Mouse (Mus musculus) adrenal gland, postnatal 4 days (tissue): ENCODE results near the gene Ryr1. TPM values are rescaled to one million over a fixed set of nuclear protein-coding genes. Genes with fewer than 3 reads are reported as not detected.
A peak's percentile ranks its signal among the peaks of the same experiment; 100 is the strongest.

ENCODE experiments used
- DNase-seq, 2 experiments: peaks; one replicate each; pipeline ENCODE4 v3.0.0; 2021 to 2022; ENCODE audit warnings: low spot score in 2 of 2, mixed read lengths in 2 of 2
- microRNA-seq: library from miRNA; unstranded; fragments of <30 nt; microRNA quantifications from one replicate; pipeline ENCODE4 v1.2.0, GENCODE M21; 2021
- total RNA-seq, 2 experiments: library from RNA; stranded (reverse); gene quantifications; 2 replicates each; pipeline ENCODE4 v1.2.3; 2021

Gene Ryr1
- total RNA-seq, 2 experiments from 2014 or later = 5.9 to 15.1 TPM

DNA sequence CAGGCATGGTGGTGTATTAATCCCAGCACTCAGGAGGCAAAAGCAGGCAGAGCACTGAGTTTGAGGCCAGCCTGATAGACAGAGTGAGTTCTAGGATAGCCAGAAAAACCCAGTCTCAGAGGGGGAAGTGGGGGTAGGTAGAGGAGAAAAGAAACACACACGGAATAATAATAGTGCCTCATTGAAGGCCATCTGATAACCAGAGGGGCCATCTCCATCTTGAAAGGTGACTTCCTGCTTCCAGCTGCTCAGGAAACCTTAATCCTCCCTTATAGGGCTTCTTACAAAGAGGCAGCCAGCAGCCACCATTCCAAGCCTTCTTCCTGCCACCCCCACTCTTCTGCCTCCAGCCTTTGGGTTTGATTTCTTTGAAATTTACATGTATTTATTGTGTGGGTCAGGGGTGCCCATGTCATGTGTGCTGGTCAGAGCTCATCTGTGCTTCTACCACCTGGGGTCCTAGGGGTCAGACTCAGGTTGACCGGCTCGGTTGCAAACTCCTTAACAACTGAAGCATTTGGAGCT lies 161.5 kb downstream of the Ryr1 start:
- DNase-seq = no peak

DNA sequence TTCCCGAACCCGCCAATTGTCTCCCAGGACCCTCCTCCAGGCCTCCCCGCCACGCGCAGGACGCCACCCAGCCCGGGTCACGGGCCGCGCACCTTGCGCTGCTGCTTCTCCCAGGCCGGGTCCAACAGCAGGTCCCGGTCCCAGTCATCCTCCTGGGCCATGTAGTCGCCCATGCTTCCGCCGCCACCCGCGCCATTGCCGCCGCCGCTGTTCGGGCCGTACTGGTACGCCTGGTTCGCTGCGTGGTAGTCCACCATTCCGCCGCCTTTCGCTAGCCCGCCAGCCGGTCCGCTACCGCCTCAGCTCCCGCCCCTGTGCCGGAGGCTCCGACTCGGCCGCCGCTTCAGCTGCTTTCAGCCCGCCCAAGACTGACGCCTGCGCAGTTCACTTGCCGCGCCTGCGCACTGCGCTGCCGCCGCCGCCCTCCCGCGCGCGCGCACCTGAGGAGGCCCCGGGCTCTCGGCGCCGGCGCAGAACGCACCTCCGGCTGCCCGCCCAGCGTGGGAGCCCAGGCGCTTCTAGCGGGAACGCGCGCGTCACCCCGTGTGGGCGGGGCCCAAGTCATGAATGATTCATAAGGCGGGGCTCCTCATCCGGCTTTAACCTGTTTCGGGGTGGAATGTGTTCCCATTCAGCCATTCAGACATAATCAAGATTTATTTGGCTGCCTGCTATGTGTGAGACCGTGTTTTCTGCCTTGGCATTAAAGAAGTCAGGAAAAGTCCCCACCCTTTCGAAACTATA lies 162.9 kb downstream of the Ryr1 start, which contains the start of gene Actn4:
Gene Actn4 (minus strand): TSS at position 414 of the 744 bp plus-strand sequence.
- peak; percentile 95 to 97 for DNase-seq

DNA sequence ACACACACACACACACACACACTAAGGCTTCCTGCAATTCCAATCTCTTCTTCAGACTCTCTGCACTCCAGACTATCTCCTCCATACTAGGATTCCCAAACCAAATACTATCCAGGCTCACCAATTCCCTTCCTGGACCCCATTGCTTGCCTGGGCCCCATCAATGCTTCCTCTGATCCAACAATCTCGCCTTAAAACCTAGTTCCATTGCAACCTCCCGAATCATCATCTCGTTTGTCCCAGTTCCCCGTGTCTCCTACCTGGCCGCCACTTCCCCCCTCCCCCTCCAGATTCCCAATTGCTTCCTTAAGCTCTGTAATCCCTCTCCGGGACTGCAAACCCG lies 163.4 kb downstream of the Ryr1 start:
- DNase-seq = no peak

DNA sequence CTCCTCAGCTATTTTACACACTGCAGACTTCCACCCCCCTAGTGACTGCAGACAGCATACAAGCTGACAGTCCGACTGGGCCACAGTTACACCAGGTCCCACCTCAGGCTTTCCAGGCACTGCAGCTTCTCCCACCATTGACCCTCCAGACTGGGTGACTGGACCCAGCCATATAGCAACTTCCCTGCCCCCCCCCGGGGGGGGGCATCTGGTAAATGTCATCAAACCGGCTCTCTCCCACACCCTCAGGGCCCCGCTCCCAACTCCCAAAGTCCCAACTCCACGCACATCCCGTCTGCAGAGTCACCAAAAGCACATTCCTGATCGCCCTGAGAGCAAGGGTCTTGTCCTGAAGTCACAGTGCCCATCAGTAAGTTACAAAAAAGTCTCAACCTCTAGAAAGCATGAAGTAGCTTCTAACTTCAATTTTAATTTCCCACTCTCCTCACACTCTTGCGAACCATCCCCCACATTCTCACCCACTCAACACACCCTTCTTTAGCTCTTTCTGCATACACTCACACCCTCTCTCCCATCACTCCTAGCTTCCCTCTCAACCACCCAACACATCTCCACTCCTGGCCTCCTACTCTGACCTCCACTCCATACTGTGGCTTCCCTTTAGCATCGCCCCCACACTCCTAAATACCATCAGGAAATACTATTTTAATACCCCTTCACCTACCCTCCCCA lies 164.5 kb downstream of the Ryr1 start:
- no peak for DNase-seq

DNA sequence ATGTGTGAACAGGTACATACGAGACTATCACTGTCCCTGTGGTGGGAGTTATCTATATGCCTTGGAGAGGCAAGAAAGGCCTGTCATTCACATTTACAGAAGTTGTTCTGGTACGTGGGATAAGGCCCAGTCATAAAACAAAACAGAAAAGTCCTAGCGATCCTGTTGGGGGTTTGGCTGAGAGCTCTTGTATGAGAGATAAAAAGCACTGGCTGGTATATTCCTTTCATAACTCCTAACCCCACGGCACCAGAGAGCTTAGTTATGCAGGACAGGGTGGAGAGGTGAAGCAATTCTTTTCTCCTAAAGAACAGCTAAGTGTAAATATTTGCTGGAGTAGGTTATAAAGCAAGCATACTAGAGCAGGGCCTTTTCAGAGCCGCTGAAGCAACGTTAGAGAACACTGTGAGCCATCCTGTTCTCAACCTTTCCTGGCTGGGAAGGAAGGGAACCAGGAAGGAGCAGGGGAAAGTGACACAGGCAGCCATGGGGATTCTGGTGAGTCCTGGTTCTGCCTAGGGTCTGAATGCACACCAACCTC lies 165.4 kb downstream of the Ryr1 start:
- DNase-seq = no peak

DNA sequence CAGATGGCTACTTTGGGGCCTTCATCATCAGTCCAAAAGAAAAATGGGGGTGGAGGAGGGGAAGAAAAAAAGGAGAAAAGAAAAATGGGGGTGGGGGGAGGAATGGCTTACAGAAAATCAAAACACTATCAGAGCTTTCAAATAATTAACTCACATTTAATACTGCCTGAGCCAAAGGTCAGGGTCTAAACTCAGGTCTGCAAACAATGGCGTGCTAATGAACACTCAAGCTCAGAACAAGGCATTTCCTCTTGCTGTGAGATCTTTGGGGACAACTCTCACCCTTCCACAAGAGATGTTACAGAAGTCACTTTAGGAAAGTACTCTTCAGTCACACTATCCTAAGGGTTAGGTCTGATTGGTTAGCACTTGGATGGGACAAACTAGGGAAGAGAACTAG lies 166.2 kb downstream of the Ryr1 start:
- no peak for DNase-seq

DNA sequence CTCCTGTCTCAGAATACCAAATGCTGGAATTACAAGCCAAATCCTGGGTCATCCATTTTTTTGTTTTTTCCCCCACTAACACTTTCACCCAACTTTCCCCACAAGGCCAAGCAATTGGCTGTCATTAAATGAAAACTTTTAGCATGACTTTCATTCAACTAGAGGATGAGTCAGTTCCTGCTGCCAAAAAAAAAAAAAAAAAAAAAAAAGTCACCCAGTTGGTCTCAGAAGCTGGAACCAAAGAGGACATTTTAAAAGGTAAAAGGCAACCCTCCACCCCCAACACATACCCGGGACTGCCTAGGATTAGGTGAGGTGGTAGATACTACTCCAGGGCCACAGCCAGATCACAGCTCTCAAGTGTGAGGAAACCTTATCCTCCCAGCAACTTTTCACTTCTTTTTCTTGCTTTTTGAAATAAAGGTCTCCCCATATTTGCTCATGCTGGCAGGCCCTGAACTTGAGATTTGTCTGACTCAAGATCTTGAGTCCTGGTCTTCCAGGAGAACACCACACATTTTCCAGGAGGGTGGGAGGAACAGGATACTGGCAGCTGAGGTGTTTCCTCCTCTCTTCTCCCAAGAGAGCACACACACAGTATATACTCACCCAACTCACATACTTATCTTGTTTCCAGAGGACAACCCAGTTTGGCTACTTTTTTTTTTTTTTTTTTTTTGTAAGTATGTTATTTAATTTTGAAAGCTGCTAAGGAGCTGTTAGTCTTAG lies 166.8 kb downstream of the Ryr1 start:
- no peak for DNase-seq

DNA sequence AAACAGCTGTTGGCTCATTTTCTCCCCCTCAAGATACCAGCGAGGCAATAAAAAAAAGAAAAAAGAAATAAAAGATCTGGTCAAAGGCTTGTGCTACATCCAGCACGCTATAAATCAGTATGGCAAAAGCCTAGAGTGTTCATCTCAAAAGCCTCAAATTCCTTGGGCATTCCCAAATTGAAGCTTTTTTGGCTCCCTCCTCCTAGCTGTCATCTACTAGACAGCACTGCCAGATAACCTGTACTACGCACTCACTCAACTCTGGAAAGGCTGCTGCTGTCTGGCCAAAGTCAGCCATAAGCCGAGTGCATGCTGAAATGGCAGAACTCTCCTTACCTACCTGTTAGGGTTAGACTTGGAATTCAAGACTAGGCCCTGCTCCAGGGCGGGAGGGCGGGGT lies 167.7 kb downstream of the Ryr1 start:
- DNase-seq = no peak

DNA sequence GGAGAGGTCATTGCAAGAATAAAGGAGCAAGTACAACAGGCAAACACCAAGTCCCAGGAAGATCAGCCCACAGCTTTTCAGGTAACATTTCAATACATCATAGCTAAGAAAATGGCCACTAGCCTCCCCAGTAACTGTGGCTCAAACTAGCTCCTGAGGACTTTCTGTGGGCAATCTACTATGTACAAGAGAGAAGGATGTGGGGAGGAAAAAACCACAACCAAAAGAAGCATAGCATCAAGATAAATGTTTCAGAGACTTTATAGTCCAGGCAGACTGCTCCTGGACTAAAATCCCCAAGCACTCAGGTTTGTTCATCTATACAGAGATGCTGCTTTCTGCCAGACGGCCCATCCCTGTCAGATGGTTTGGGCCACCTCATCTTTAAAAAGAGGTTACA lies 168.7 kb downstream of the Ryr1 start:
- DNase-seq = no peak

DNA sequence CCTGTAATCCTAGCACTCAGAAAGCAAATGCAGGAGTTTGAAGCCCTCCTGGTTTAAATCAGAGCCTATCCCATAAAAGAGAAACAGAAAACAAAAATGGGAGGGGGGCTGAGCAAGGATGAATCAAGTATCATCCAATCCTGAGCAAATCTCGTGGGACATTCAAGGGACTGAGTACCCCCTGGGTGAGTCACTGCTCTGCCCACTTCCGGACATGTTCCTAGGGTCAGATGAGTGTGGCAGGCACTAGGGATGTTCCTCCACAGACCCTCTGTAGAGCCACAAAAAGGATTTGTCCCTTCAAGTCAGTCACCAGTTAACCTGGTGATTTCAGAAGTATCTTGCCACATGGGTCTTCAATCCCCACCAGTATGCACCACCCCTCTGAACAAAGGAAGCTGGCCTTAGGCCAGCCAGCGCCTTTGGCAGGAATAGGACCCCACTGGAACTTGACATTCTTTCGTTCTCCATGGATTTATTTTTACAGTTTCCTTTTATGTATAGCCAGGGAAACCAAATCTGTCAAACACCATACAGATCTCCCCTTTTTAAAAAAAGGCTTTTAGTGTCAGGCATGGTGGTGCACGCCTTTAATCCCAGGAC lies 169.6 kb downstream of the Ryr1 start:
- no peak for DNase-seq

DNA sequence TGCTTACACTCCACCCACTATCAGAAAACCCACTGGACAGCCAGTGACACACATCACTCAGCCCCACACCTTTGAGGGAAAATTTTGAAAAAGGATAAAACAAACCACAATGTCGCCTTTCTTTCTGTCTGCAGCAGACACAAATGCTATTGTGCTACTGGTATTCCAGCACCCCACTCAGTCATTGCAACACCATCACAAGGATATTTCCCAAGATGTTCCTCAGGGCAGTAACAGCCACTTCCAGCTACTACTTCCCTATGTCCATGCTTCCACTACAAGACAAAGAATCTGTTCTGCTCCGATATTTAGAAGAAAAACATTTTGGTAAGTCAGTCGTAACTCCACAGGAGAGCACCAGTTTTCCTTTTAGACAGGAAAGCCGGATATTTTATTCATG lies 170.2 kb downstream of the Ryr1 start:
- no peak for DNase-seq

DNA sequence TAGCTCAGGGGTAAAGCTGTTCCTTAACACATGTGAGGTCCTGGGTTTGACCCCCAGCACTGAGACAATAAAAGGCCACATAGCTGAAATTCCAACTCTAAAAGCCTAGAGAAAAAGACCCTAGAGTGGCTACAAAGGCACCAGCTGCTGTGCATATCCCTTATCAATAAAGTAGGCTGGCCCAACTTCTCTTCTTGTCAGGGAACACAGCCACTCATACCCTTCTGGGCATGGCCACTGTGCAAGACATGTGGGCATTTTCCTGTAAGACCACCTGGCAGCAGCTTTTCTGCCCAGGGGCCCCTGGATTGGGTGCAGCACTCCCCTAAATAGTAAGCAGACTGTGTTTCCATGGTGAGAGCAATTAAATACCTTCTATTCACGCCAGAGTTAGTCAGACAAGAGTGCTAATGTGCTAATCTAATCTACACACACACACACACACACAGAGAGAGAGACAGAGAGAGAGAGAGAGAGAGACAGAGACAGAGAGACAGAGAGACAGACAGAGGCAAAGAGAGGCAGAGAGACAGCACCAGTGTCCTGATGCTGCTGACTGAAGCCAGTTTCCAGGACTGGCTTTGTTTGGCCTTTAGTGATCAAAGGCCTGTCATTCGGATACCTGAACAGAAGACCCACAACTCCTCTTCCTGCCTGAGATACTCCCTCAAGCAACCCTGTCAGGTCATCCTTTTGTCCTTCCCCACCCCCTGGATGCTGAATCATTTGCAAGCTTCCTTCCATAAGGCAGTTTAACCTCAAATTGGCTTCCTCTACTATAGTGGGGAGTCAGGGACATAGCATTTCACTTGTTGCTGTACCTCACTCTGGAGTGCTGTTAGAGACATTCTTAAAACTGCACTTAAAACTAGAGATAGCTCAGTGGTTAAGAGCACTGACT lies 171.3 kb downstream of the Ryr1 start:
- DNase-seq = no peak

Small RNA genes within 50 kb of the gene (microRNA-seq; reads per million reads assigned to microRNA genes)
- gene Gm44408 (not detected), gene Mir1963 (not detected)

Other genes starting within 250 kb of the Ryr1 start
- gene Capn12, start 243.8 kb downstream of the Ryr1 start, total RNA-seq = under 1 TPM; 0.11 to 0.17 TPM
- gene Actn4, start 162.8 kb downstream of the Ryr1 start, total RNA-seq = 100 to 1,000 TPM; 220 to 242 TPM
- 100 to 1,000 TPM; 308 to 312 TPM for gene Eif3k, start 143.3 kb downstream of the Ryr1 start, total RNA-seq
- 1 to 10 TPM; 2.5 to 3.6 TPM for gene Map4k1, start 143.1 kb downstream of the Ryr1 start, total RNA-seq
- 1 to 10 TPM; 2.4 TPM for gene Rasgrp4, start 9.7 kb upstream of the Ryr1 start, total RNA-seq
- gene Fam98c, start 31.1 kb upstream of the Ryr1 start, total RNA-seq = 10 to 100 TPM; 16.2 to 17.2 TPM
- 1 to 10 TPM; 1.8 to 2.5 TPM for gene Ggn, start 45.0 kb upstream of the Ryr1 start, total RNA-seq
- gene Spred3, start 45.2 kb upstream of the Ryr1 start, total RNA-seq = 10 to 100 TPM; 14.5 to 15.8 TPM
- gene Psmd8, start 55.5 kb upstream of the Ryr1 start, total RNA-seq = 100 to 1,000 TPM; 188 to 192 TPM
- 1 to 10 TPM; 2.0 TPM for gene Catsperg1, start 88.9 kb upstream of the Ryr1 start, total RNA-seq
- gene Kcnk6, start 107.3 kb upstream of the Ryr1 start, total RNA-seq = 1 to 10 TPM; 2.9 to 3.6 TPM
- gene Yif1b, start 113.2 kb upstream of the Ryr1 start, total RNA-seq = 10 to 100 TPM; 48.2 to 49.7 TPM
- gene 2200002D01Rik, start 123.3 kb upstream of the Ryr1 start, total RNA-seq = 1 to 10 TPM; 2.4 to 4.5 TPM
- gene Spint2, start 156.7 kb upstream of the Ryr1 start, total RNA-seq = 10 to 100 TPM; 46.1 to 85.1 TPM
- gene Ppp1r14a, start 164.1 kb upstream of the Ryr1 start, total RNA-seq = 10 to 100 TPM; 14.3 to 15.0 TPM
- 1 to 10 TPM; 5.0 to 5.7 TPM for gene Dpf1, start 178.8 kb upstream of the Ryr1 start, total RNA-seq